Mouse (Mus musculus): ENCODE results near the gene Ednrb.

Gene Ednrb

DNA sequence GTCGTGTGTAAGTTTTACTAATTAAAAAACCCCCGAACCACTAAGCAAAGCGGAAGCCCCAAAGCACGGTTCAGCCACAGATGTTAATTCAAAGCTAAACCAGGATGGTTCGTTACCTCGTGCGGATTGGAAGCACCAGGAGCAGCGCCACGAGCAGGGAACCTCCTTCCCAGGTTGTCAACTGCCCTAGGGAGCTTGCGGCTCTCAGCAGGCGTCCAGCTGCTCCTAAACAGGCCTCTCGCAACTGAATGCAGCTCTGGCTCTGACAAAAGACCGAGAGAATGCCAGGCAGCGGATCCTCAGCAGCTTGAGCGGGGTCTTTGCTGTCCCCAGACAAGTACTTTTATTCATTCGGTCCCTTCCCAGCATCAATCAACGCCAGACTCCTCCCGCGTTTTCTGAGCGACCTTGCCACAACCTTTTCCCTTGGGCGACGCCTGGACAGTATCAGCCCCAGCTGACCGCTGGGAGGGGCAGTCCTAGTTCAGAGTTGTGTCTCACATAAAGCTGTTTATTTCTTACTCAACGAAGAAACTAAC, at the start of gene Ednrb:
TSS of gene Ednrb (minus strand) at position 392 of the 539 bp plus-strand sequence.
- no peak for DNase-seq

DNA sequence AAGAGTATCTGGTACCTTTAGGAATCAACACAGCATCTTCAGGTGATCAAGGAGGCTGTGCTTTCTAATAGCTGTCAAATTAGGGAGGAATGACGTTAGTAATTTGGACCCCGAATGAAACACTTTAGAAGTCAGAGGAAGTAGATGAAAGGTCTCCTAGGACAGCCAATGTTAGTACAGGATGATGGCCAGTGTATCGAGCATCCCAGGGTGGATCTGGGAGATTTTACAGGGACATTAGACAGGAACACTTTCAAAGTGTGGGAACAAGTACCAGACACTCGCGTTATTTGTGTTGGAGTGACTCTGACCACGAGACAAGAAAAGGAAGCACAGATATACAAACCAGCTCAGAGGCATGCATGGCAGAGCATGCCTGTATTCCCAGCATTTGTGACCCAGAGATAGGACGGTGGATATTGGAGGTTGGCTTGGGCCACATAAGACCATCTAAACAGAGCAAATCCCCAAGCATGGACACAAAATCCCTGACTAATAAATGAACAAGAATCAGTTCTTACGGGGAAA, 48.3 kb upstream of the Ednrb start:
- DNase-seq = no peak

DNA sequence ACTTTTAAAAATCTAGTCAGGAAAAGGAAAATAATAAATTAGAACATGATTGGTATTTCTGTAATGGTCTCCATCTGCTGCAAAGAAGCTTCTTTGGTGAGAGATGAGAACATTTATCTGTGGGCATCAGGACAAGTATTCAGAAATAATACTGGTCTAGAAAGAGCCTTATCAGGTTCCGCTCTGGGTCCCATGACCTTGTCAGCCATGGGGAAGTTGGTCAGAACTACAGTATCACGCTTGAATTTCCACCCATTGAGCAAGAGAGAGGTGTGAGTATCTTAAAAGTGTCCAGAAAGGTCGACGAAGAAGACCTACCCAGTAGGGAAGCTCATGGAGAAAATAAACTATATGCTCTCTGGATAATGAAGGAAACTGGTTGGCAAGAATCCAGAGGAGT, 46.6 kb upstream of the Ednrb start:
- DNase-seq = no peak

DNA sequence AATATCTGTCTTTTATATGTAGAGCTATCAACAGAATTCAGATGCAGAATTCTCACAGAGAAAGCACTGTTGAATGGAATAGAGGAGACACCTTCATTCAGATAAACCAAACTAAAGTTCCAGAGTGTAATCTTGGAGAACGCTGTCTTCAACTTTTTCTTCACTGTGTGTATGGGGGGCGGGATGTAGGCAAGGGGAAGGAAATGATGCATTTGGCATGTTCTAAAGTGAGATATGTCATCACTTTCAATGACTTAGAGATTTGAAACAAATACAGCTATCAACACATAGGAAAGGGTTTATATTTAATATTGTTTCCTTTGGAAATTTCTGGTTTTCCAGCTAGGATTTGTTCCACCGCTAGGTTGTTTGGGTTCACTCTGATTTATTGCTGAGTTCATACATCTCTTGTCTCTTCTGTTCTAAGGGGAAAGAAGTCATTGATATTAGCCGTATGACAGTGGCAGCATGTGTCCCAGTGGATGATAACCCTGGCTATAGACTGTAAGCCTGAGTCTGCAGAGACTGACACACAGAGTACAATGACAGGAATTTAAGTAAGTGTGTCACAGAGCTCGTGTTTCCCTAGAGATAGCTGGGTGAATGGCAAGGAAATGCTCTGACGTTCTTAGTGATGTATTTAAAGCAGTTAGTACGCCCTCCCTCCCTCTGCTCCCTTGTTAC, 40.8 kb upstream of the Ednrb start:
- no peak for DNase-seq

DNA sequence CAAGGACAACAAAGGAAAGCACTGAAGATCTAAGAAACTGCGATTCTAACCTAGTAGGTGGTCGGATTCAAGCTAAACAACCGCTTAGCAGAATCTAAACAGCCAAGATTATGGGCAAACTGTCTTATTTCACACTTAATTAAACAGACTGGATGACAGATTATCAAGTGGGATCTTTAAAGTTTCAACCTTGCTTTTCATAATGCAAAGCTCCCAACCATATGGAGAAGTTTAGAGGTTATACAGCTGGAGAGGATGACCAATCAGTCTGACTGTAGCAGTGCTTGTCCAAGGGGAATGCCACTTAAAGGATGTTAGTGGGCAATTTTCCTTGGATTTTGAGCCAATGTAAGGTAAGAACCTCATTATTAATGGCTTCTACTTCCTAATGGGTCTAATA, 38.7 kb upstream of the Ednrb start:
- DNase-seq = no peak

DNA sequence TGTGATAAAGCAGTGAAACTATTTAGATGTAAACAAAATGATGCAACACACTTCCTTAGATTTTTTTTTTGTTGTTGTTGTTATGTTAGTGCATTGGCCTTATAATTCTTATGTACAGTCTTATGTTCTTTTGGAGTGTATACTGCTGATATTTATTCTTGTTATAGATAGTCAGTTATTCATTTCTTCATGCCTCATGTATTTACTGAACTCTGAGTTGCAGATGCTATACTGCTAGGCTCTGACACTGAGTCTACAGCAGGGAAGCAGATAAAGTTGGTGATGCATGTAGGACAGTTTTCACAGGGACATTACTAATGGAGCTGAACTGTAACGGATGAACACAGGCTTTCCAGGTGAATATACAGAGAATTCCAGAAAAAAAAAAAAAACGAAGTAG, 32.9 kb upstream of the Ednrb start:
- DNase-seq = no peak

DNA sequence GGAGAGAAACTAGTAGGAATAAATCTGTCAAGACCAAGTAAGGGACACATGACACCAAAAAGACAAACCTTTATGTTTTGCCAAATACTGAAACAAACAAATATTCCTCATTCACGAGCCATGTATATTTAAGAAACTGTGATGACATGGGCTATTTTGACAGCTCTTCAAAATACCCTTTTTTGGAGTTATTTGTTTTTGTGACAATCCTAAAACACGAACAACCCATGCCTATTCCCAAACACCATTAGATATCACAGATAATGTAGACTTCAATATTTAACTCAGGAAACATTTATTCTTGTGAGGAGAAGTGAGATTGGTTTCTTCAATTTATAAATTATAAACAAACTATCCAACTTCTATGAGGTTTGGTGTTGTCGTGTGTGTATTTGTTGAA, 32.4 kb upstream of the Ednrb start:
- DNase-seq = no peak

DNA sequence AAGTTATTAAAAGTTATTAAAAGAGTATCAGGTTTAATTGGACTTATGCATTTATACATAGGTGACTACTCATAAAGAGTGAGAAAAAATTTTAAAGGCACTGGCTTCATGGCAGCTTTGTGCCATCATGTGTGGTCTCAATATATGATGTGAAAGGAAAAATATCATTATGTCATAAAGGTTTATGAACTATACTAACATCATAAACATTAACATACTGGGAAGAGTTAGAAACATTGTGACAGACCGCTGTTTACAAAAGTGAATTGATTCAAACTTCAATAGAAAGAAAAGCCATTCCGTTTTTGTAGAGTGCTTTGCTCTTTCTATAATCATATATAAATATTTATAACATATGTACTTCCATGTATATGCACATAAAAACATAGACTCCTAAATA, 22.4 kb upstream of the Ednrb start:
- DNase-seq = no peak

DNA sequence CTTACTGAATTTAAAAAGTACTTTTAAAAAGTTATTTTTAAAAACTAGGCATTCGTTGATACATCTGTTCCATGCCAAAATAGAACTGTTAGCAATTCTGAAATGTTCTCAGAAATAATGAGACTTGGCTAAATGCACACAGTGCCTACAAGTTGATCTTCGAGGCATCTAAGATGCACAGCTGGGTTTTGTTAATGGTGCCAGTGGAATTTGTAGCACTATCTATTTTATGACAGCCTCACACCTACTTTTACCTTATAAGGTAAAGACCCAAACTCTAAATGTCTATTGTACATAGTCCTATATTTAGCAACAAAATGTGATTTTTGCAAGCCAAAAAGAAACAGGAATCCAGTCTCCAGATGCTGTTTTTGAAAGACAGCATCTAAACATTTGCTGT, 21.0 kb upstream of the Ednrb start:
- DNase-seq = no peak

DNA sequence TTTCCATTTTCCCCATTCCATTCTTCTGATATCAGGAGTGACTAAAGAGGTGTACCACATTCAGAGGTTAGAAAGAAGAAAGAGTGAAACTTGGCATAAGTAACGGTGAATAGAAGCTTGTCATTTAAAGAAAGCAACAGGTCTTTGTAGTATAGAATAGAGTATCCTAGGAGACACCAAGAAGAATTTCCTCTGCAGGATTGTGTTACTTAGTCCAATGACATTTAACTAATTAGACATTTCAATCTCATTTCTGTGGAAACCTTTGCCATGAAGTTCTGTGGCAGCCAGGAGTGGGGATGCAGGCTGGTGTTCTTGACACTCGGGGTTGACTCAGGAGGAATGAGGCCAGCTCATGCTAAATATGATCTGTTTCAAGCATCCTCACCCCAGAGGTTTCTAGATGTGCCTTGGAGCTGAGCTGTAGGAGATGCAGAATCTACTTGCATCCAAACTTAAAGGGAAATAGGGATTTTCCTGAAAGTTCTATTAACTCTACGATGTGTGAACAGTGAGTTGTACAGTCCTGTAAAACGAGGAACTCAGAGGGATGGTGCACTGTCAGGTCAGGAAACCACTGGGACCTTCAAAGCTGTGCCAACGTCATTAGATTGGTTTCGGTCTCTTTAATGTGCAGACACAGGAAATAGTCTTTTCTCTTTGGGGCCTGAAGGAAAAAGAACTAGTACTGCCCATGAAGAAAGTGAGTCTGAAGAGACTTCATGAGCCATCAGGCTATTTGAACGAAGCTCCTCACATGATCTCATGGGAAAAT, 6.1 kb upstream of the Ednrb start:
- no peak for DNase-seq

DNA sequence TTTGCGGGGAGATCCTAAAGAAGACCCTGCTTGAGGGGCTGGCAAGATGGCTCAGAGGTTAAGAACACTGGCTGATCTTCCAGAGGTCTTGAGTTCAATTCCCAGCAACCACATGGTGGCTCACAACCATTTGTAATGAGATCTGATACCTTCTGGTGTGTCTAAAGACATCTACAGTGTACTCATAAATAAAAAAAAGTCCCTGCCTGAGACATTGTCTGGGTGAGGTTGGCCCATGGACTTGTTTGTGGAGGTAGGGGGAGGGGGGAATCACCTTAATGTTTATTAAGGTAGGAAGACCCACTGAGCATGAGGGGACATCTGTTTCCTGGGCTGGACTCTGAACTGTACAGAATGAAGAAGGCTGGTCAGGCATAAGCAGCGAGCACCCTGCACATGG, 1.5 kb upstream of the Ednrb start:
- DNase-seq = no peak

DNA sequence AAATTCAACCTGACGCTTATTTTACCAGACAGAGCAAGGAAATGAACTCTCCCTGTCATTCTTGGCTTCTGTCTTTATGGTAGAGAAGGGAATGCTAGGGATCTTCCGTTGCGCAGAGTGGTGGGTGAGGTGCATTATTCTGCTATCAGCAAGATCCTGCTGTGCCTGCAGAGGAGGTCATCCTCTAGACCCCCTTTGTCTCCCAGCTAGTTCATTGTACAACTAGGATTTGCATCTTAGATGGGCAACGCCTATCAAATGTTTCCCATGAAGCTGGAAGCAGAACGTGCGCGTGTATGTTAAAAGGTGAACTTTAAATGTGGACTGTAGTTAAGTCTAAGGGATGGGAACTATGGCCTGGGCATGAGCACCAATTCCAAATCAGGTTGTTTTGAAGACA, 742 bp upstream of the Ednrb start:
- no peak for DNase-seq

DNA sequence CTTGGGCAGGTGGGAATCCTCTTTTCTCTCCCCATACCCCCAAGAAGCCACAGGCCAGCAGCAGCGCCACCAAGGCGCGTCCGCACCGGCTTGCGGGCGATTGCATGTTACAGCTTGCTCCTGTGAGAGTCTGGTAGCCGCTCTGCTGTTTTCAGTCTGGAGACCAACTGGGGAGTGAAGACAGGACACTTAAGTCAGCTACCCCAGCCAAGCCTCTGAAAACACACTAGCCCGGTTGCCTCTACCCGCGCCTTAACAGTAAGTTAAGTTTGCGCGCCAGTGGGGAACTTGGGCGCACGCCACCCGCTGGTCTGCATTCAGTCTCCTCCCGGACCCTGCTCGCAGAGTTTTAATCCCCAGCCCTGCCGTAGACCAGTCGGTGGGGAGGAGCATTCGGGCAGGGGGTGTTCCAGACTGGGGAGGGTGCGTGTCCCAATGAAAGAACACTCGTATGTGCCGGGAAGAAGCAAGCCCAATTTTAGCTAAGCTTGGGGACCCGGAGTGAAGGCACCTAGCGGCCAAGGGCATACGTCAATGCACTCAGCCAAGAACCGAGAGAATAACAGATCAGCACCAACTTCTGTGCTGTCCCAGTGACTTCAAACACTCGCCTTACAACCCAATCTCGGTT, 716 bp downstream of the Ednrb start:
- peak; percentile 10 to 11 for DNase-seq

DNA sequence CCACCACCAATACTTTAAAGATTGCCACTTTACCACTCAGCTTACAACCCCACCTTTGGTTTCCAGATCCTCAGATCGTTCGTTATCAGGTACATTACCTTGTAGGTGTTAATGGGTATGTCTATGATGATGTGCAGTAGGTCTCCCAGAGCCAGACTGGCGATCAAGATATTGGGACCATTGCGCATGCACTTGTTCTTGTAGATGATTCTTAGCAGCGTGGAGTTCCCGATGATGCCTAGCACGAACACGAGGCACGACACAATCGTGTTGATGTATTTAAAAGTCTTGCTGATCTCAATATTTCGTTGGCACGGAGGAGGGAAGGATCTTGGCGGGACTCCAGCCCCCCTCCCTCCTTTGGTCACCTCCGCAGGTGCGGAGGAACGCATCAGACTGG, 1.3 kb downstream of the Ednrb start:
- DNase-seq = peak in 1 of 2 experiments; percentile 4

DNA sequence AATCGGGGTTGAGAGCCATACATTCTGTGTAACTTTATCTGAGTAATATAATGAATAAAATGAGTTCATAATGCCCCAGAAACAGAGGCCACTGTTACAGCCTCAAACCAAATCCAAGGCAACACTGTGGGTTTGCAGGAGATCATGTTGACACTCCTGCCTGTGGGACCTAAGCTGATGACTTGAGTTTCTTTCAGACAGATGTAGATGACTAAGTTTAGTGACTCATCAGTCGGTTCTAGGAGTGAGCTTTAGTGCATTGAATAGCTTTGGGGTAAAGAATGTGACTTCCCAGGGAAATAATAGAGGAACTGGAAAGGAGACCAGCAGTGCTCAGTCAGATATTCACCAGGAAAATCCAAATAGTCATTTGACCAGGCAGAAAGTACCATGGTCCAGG, 3.8 kb downstream of the Ednrb start:
- DNase-seq = no peak

DNA sequence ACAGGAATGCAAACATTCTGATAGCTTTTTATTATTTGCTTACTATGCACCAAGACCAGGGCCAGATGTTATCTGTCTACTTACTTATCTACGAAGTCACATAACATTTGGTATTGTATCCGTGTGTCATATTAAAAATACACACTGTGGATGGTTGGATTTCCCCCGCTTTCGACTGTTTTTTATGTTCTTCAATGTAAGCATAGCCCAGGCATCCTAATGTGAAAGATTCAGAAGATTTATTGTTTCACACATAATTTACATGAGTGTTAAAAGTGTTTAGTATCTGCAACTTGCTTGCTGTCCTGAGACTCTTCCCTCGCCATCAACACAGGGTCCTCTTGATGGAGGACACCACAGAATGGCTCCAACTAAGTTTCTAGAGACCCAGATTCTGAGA, 5.3 kb downstream of the Ednrb start:
- no peak for DNase-seq

DNA sequence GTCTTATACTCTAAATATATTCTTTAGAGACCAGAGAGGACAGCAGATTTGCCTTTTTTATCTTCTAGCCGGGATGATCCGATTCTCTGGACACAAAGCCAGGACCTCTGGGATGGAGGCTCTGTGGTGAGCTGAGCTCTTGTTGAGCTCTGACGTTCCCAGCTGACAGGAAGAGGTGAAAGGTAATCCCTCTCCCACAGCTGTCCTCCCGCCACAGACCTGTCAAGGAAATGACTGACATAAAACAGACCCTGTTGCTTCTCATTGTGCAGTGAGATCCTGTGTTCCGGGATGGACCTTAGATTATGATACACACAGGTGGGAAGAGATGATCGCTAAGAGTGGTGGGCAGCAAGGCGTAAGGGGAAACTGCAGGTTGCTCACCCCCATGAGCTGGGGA, 9.6 kb downstream of the Ednrb start:
- DNase-seq = no peak

DNA sequence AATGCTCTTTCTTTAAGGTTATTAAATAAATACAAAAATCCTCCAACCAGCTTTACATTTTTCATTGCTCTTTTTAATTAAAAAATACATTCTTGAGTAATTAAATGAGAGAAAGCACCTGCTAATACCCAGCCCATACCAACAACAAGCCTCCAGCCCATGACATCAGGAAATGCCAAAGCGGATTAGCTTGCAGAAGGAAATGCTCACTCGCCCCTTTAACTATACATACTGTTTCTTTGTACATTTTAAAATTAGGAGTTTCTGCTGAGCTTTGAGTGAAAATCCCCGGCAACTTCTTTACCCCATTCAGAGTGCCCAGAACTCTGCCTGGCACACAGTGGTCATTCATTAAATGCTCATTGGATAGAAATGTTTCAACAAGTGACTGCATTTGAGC, 10.1 kb downstream of the Ednrb start:
- no peak for DNase-seq

DNA sequence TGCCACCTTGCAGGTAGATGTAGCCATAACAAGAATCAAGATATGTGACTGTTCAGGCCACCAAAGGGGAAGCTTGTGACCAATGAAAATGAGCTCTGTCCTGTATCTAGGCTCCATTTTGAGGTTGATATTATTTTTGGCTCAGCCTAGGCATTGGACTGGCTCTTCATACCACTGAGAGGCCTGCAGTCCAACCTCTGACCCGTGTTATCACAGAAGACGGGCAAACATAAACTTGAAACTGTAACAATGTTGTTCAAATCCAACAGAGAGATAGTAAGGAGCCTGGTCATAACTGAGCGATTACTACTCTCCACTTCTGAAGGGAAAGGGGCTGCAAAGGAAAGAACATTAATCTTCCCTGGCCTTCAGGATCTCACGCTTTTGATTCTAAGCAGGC, 11.7 kb downstream of the Ednrb start:
- DNase-seq = no peak

DNA sequence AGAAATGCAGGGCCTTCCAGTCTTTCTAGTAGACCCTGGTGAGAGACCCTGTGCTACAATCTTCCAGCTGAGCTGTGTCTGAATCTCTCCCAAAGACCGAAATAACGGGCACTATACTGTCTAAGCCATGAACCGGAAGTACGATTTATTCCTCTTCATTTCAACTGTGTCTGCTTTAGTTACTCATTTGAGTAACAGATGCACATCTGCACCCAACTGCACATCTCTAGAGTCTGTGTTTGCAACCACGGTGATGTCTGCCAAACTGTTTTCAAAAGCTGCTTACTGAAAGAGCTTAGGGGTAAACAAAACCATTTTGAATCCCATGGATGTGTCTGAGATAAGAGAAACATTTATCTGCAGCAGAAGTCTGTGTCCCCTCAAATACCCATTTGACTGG, 13.2 kb downstream of the Ednrb start:
- no peak for DNase-seq

DNA sequence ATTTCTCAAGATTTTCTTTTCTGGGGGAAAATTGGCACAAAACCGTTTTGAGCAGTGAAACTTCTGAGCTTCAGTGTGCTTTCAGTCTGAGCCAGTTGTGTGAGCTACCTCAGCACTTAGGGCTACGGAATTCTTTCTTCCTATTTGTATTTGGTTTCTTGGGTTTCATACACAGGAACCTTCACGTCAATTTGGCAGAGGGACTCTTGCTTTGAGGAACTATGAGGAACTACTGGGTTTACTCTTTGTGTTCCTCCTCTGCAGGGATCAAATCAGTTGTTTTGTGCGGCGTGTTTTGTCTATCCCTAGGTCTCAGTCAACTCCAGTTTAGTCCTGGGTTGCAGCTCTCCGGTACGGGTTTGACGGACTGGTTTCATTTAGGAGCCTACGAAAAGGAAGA, 17.9 kb downstream of the Ednrb start:
- no peak for DNase-seq

DNA sequence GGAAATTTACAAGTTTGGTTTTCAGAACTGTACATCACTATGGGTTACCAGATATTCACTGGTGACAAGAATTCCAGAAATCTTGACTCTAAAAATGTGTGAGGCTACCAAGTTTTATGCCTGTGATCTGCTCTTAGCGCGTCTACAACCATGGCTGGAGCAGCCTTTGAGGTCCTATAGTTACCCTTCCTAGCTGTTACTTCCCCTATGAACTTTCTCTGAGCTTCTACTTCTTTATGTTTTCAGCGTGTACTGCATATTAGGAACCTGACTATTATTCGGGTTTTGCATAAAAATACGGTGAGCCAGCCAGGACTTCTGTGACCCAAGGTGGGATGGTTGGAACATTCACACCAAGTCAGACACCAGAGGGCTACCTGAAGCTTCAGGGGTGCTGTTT, 18.3 kb downstream of the Ednrb start:
- DNase-seq = no peak

DNA sequence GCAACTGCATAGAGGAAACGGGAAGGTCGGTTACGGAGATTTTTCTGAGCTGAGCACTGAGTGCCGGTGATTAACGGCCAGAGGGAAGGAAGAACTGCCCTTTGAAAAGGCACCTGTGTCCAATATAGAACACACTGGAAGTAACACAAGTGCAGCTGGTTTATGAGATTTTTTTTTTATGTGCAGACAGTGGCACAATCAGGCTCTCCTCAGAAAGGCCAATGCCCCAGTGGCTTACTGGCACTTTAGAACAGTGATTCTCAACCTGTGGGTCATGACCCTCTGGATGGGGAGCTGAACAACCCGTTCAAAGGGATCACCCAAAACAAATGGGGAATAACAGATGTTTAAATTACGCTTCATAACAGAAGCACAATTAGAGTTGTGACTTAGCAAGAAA, 20.7 kb downstream of the Ednrb start:
- no peak for DNase-seq

DNA sequence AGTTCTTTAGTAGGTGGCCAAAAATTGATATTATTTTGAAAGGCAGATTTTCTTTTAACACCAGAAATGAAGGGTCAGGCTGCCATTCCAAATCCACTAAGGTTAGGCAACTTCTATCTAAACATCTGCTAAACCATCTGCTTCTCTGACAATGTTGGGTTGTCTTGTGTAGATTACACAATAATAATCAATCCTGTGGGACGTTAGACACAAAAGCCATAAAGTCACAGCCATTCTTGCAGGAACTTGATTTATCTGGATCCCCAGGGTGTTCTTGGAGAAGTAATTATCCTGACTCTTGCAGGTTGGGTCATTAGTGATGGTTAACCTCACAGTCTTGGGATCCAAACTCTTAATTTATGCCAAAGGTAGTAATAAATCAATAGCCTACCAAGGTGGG, 21.6 kb downstream of the Ednrb start:
- no peak for DNase-seq
